Mouse (Mus musculus) neutrophil, adult 5-6 weeks (primary cell): ENCODE measurements around the gene Mecom. TPM values are rescaled to one million over a fixed set of nuclear protein-coding genes. Genes with fewer than 3 reads are reported as not detected.

Source experiments
- ATAC-seq: fragments of 151-379, 151-347 bp; 2 replicates; pipeline ENCODE4 v1.8.0; 2017; ENCODE audit warnings: mild to moderate bottlenecking, moderate TSS enrichment; ENCODE audit not compliant: insufficient number of reproducible peaks, poor library complexity, low FRiP score, severe bottlenecking; ENCODE audit errors: extremely low read depth
- total RNA-seq: library from RNA; stranded (forward); fragments of 200-1000 nt; gene quantifications from 2 replicates; pipeline ENCODE4 v1.2.3, GENCODE M21; 2017

Gene Mecom
- total RNA-seq, 1 experiment from 2014 or later = not detected

DNA sequence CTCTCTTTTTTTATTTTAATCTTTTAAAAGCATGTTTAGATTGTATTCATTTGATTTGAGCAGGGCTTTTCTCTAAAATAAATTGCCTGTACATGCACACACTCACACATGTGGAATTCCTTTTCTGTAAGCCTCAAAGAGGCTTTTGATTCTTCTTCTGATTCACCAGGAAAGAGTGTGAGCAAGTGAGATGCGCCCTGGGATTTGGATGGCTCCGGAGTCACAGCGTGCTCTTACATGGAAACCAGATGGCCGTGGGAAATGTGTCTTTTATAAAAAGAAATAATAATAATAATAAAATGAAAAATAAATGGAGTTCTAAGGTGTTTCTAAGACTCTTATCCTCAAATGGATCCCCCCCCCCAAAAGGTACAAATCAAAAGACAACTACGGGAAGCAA lies 349.6 kb downstream of the Mecom start:
- no peak for ATAC-seq

DNA sequence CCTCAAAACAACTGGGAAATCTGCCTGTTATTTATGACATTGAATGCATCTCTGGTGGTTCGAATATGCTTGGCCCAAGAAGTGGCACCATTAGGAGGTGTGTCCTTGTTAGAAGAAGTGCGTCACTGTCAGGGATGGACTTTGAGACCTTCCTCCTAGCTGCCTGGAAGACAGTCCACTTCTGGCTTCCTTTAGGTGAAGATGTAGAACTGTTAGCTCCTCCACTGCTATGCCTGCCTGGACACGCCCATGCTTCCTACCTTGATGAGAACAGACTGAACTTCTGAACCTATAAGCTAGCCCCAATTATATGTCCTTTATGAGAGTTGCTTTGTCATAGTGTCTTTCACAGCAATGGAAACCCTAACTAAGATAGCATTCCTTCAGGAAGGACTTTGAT lies 352.6 kb downstream of the Mecom start:
- no peak for ATAC-seq

DNA sequence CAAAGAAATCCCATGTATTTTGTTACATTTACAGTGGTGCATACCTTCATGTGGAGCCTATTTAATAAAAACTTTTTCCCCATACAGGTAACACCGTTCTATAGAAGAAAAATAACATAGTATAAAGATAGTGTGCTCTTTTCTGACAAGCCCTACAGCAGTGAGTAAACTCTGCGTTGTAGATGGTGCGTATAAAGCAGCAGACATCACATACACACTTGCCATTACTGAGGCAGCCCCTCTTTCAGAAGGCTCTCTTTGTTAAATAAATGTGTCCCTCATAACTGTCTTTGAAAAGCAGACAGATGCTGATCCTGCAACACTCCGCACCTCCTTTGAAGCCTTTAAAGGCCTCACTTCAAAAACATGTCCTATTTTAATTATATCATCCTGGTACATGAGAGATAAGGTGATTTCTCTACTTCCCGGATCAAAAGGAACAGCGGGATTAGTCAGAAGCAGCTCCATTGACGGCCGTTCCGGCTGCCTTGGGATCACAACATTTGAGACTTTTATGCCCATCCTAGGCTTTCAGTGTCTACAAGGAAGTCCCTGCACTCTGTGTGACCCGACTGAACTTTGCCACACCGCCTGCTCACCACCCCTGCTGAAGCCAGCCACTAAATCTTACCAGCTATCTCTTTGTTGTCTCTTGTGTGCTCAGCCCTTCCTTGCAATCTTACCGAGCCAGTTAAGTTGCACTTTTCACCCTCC lies 355.4 kb downstream of the Mecom start:
- ATAC-seq = no peak

DNA sequence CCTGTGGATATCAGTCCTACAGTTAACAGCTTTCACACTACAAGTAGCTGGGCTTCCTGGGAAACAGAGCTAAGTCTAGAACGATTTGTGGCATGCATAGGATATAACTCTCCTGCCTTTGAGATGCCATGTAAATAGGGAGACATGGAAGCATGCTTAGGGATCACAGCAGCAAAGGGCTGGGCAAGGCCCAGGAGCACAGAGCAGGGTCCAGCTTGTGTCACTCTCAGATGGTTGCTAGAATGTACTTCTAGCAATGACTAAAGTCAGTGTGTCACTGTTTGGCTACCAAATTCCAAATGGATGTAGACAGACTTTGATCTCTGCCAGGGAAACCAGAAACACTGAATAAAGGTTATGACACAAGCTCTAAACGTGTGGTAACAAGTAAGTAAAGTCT lies 358.5 kb downstream of the Mecom start:
- ATAC-seq = no peak

DNA sequence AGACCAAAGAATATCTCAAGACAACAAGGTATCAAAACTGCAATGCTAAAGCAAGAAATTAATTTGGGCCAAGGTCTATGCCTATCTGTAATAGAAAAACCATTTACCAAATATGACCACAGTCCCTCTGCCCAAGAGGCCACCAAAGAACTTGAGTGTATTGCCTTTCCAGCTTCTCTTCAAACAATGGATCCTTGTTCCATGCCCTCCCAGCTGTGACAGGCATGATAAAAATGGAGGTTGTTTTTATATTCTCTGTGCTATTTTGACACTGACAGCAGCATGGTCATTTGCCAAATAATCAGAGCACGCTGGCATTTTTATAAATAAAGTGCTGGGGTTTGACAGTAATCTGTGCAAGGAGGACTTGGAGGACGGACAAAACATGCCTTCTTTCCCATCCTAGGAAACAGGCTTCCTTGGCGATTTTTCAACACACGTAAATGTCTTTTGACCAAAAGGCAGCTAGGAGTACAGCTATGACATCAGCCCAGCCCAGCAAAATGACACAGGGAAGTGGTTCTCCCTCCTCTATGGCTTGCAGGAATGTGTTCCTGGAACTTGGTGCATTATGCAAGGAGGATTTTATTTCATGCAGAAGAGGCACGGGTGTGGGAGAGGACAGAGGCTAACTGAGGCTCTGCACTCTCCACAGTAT lies 359.9 kb downstream of the Mecom start:
- no peak for ATAC-seq

DNA sequence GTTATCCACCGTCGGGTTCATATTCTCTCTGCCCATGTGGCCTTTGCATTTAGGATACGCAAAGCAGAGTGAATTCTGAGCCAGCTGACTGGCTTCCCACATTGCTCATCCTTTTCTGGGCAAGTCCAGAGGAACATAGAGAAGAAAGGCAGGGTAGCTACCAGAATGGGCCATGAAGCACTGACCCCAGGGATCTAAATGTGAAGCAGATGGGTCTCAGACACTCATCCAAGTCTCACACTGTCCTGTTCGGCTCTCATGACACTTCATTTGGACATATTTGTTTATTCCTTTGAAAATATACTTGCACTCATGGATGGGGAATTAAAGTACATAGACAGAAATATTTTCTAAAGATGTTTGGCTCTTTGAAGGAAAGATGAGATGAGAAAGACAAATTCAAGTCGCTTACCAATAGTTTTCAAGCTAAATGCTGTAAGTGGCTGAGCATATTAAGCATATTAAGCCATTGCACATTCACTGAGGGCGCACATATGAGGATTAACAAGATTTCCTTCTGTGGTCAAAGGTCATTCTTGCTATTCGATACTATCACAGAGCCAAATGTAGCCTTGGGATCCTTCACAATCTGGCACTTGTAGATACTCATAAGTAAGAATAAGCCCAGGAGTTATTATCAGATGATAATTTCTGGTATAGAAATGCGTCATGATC lies 365.9 kb downstream of the Mecom start:
- no peak for ATAC-seq

DNA sequence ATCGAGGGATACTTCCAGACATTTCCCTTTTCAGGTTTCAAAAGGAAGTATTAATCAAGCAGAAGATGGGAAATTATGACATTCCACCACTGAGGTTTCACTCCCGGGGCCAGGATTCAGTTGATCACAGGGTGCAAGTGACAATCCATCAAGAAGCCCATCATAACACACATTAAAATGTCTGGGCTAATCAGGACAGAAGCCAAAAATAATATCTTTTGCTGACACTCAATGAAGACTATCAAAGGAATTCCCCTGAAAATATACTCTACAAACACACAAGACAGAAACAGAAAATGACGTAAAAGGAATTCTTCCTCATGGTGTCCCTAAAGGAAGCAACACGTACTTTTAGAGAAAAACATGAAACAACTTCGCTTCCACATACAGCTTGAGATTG lies 371.2 kb downstream of the Mecom start:
- ATAC-seq = no peak

- ATAC-seq = no peak
Observed at GRCm38 (mm10) chr3:30173812-30174211, 374.0 kb downstream of the Mecom start.

DNA sequence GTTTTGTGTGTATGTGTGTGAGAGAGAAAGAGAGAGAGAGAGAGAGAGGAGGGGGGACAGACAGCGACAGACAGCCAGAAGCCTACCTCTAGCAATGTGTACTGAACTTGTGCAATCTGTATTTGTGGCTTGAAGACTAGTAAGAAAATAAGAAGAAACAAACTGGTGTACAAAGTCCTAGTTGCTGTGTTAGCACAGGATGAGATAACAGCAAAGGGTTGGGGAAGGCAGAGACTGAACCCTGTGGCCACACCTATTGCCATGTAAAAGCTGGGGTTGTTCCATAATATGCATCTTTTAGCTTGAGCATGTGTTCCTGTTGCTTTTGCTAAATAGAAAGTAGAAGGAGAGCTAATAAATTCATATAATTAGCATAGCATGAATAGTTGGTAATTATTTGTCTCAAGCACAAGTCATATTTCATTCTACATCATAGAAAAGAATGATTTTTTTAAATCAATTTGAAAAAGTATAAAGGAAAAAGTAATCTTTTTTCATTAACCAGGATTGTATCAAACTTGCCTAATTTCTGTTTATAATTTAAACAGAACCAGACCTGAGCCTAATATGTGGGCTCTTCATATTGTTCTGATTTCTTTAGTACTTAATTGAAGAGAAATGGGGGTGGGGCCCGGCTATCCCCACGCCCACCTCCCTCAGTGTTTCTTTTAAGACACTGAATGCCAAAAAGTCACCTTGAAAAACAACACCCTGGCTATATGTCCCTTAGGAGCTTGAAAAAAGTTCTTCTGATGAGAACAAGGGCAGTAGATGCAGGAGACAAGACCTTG lies 379.2 kb downstream of the Mecom start:
- no peak for ATAC-seq

DNA sequence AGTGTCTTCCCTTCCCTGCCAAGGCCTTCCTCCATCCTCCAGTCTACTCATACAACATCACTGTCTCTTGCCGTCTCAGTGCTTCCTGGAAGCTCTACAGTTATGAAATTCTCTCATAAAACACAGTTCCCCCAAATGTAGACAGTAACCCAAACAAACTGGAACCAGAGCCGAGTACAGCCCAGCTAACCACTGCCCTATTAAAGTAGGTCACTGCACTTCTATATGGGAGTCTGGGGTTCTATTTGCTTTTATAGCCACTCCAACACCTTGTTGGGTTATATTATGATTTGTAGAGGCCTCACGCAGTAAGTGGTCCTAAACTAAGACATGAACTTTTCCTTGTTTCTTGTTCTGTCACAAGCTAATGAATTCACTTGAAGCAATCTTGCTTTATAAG lies 380.8 kb downstream of the Mecom start:
- no peak for ATAC-seq

- ATAC-seq = no peak
Observed at GRCm38 (mm10) chr3:30164834-30165233, 383.0 kb downstream of the Mecom start.

DNA sequence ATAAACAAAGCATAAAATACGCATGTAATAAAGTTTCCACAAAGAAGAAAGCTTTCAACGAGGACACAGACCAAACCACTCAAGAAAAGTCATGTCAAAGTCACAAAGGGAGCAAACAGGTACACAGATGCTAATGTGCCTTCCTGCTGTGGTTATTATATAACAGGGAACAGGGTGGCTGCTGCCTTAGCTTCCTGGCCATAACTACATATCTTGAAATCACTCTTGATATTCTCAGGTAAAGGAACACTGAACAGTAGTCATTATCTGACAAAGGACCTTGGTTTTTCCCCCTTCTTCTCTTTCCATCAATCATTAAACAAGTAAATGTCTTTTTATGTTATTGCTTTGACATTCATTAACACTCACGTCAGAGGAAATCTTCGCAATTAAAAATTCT lies 384.4 kb downstream of the Mecom start:
- no peak for ATAC-seq

GRCm38 (mm10) chr3:30160961-30161670 lies 386.7 kb downstream of the Mecom start:
- no peak for ATAC-seq

- ATAC-seq = no peak
Observed at GRCm38 (mm10) chr3:30160346-30160745, 387.5 kb downstream of the Mecom start.

- ATAC-seq = no peak
Observed at GRCm38 (mm10) chr3:30157128-30157670, 390.6 kb downstream of the Mecom start.

DNA sequence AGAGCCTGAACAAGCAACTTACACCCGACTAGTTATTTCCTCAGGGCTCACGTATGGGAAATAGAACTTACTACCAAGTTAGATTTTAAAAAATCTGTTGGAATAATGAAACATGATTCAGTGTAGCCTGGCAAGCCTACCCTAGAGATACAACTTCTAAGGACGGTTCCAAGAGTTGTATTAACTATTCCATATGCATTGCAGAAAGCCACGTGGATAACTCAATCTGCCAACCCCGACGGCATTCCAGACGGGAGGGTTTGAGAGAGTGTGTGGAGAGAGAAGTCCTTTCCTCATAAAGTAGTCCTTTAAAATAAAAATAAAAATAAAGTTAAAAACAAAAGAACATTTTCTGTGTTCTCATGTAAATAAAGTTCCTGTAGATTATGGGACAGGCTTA lies 393.4 kb downstream of the Mecom start:
- ATAC-seq = no peak

GRCm38 (mm10) chr3:30153923-30154331 lies 393.9 kb downstream of the Mecom start:
- no peak for ATAC-seq

DNA sequence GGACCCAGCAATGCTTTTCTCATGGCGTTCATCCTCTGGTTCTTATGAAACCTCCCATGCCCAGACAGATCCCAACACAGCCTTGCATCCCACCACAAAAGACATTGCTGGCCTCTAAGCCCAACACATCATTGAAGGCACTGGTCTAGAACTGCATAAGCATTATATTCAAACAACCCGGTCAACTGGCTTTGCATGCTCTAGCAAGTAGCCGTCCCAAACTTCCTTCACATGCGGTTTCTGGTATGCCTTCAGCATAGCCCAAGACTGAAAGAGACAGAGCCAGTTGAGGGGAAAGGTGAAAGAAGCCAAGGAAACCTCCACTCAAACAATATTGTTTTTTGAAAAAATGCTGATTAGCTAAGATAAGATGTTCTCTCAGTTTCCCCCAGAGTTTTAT lies 397.7 kb downstream of the Mecom start:
- no peak for ATAC-seq
